Mouse (Mus musculus) G1E (cell line): ENCODE measurements around the gene Tmtc1.

Experiments used
- CTCF ChIP-seq: IDR thresholded peaks from 2 replicates; pipeline ENCODE4 v1.5.1; 2012; ENCODE audit warnings: low read depth, low read length, inconsistent platforms, mixed read lengths
- GATA1 ChIP-seq: IDR thresholded peaks from 2 replicates; pipeline ENCODE4 v1.6.1; 2012; ENCODE audit warnings: borderline replicate concordance, low read length, inconsistent platforms, mixed read lengths
- GATA2 ChIP-seq: IDR thresholded peaks from 2 replicates; pipeline ENCODE4 v1.6.1; 2012; ENCODE audit warnings: low read depth, low read length, inconsistent platforms, borderline replicate concordance
- TAL1 ChIP-seq: conservative IDR thresholded peaks from 2 replicates; pipeline ENCODE4 v1.6.1; 2012; ENCODE audit warnings: low read depth, low read length, inconsistent platforms, mixed read lengths

DNA sequence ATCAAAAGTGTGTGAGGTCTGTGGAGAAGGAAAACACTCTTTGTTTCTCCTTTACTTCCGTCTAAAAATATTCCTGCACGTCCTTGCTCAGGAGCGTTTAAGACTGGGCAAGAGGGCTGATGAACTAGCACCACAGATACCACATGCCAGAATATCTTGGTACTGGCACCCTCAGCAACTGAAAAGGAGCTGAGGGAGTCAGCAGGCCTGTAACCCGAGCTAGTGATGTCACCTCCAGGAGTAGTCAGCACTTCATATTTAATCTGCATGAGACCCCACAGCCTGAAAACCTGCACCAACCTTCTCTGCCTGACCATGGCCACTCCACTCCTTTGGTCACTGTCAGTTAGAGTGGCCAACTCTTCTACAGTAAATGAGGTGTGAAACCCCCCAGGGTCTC, 5.1 kb downstream of the Tmtc1 start:
- TF ChIP-seq GATA1 (no peak), CTCF (no peak), TAL1 (no peak), GATA2 (no peak)
